Mouse (Mus musculus) heart, embryonic 14.5 days (tissue): ENCODE measurements around the gene Dab2. TPM values are rescaled to one million over a fixed set of nuclear protein-coding genes. Genes with fewer than 3 reads are reported as not detected.
A peak's percentile ranks its signal among the peaks of the same experiment; 100 is the strongest.

ENCODE experiments used
- ATAC-seq: fragments of 200-750 bp; cut with Nextera tagmentation; 2 replicates; pipeline ENCODE4 v1.8.0; 2017; ENCODE audit warnings: low read depth, moderate TSS enrichment; ENCODE audit not compliant: insufficient number of reproducible peaks, insufficient read depth, low FRiP score
- H3K27ac ChIP-seq, 2 experiments: fragments of 200-500 bp in 1 of 2; fragments of 300-500 bp in 1 of 2; sonication (generic) in 1 of 2; replicated peaks in 1 of 2; 2 replicates each; pipeline ENCODE4 v1.5.1; 2012 to 2014; ENCODE audit warnings: low read depth in 2 of 2, low read length in 2 of 2, control low read depth in 1 of 2, mild to moderate bottlenecking in 1 of 2, mixed read lengths in 1 of 2; ENCODE audit not compliant: control insufficient read depth in 1 of 2, insufficient read depth in 1 of 2
- H3K27me3 ChIP-seq: fragments of 300-500 bp; sonication (generic); 2 replicates; pipeline ENCODE4 v1.6.1; 2014; ENCODE audit warnings: mild to moderate bottlenecking, low read length, control low read depth; ENCODE audit not compliant: control insufficient read depth, insufficient read depth
- H3K36me3 ChIP-seq: fragments of 300-500 bp; sonication (generic); 2 replicates; pipeline ENCODE4 v1.6.1; 2014; ENCODE audit warnings: mild to moderate bottlenecking, control low read depth, low read length, mixed read lengths; ENCODE audit not compliant: control insufficient read depth, insufficient read depth
- H3K4me1 ChIP-seq, 2 experiments: fragments of 200-500 bp in 1 of 2; fragments of 300-500 bp in 1 of 2; sonication (generic) in 1 of 2; 2 replicates each; pipeline ENCODE4 v1.6.1; 2012 to 2014; ENCODE audit warnings: low read length in 2 of 2, control low read depth in 1 of 2, mixed read lengths in 1 of 2; ENCODE audit not compliant: control insufficient read depth in 2 of 2, insufficient read depth in 2 of 2
- H3K4me2 ChIP-seq: fragments of 300-500 bp; sonication (generic); 2 replicates; pipeline ENCODE4 v1.6.1; 2014; ENCODE audit warnings: mild to moderate bottlenecking, low read length
- H3K4me3 ChIP-seq, 2 experiments: fragments of 200-500 bp in 1 of 2; fragments of 300-500 bp in 1 of 2; sonication (generic) in 1 of 2; 2 replicates each; pipeline ENCODE4 v1.5.1; 2012 to 2014; ENCODE audit warnings: low read length in 2 of 2, mild to moderate bottlenecking in 2 of 2, control low read depth in 1 of 2, low read depth in 1 of 2, moderate library complexity in 1 of 2; ENCODE audit not compliant: control insufficient read depth in 1 of 2, insufficient read depth in 1 of 2
- H3K9ac ChIP-seq: fragments of 300-500 bp; sonication (generic); 2 replicates; pipeline ENCODE4 v1.6.1; 2014; ENCODE audit warnings: mild to moderate bottlenecking, low read length
- H3K9me3 ChIP-seq: fragments of 300-500 bp; sonication (generic); 2 replicates; pipeline ENCODE4 v1.6.1; 2016; ENCODE audit warnings: low read length, control low read depth; ENCODE audit not compliant: control insufficient read depth
- WGBS: fragments of 180-500 bp; shearing (Covaris S2); extraction: QIAGEN DNeasy Blood & Tissue Kit; methylation state at CpG from one replicate; pipeline ENCODE4 v1.1.7; 2014; 5-methylcytosine and 5-hydroxymethylcytosine counted together
- polyA plus RNA-seq: library from polyadenylated mRNA; unstranded; fragments of >200 nt; fragmentation: Nextera tagmentation; extraction: Ambion mirVana; gene quantifications from 2 replicates; pipeline ENCODE4 v1.2.1, GENCODE M21; 2014

The Dab2 gene
- polyA plus RNA-seq, 1 experiment from 2014 or later = 36.4 TPM

DNA sequence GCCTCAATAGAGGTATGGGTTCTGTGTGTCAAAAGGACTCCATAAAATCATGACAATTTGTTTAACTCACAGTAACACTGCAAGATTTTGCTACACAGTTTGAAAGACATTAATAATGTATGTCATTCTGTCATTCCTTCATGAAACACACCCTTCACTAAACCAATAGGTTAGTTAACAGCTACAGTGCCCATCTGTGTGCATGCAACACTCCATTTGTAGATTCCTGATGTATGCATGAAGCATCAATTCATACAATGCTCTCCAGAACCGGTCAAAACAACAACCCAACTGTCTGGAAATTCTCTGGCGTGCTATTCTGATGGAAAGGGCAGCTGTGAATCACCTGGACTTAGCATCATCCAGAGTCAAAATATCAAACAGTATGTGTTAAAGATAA, 60.3 kb downstream of the Dab2 start:
- Histone ChIP-seq H3K27me3 (no peaks in the 10 kb centered on the region), H3K4me2 (no peak overlapping the region), H3K4me1 (no peaks in the 10 kb centered on the region), H3K27ac (no peak overlapping the region), H3K4me3 (no peak overlapping the region), H3K36me3 (no peaks in the 10 kb centered on the region), H3K9ac (no peak overlapping the region), H3K9me3 (no peaks in the 10 kb centered on the region)
- WGBS = 83% methylated on average over 2 of the region's 2 CpGs
- no peak for ATAC-seq

DNA sequence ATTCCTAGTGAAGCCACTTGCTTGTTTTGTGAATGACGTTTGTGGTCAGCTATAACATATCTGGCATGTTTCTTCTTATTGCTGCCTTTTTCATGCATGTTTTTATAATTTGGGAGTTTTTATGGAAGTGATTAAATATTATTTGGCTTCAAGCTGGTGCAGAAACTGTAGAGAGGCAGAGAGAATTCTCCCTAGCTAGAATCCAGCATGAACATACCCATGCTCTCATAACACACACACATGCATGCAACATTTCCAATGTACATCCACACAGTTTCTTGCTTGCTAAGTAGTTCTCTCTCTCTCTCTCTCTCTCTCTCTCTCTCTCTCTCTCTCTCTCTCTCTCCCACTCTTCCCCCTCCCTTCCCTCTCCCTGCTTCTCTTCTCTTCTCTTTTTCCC, 70.4 kb downstream of the Dab2 start:
- Histone ChIP-seq H3K9me3 (no peaks in the 10 kb centered on the region), H3K4me2 (no peak overlapping the region), H3K27ac (no peak overlapping the region), H3K36me3 (no peaks in the 10 kb centered on the region), H3K4me3 (no peak overlapping the region), H3K4me1 (no peaks in the 10 kb centered on the region), H3K27me3 (no peaks in the 10 kb centered on the region), H3K9ac (no peak overlapping the region)
- 31% methylated on average over 1 of the region's 1 CpGs for WGBS
- no peak for ATAC-seq

DNA sequence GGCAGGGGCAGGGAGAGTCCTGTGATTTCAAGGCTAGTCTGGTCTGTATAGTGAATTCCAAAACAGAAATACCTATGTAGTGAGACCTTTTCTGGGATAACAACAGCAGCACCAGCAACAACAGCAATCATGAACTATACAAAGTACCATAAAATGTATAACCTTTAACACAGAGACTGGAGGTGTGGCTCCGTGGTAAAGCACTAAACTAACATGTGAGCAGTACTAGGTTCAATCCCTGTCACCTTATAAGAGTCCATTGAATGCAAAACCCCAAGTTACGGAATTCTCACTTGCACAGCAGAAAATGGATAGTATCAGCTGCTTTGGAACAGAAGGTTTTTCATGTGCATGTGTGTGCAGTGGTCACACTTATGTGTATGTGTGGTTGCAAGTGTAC, 71.9 kb downstream of the Dab2 start:
- Histone ChIP-seq H3K9ac (no peak overlapping the region), H3K4me3 (no peak overlapping the region), H3K4me1 (no peaks in the 10 kb centered on the region; a peak in 1 of 4 replicates), H3K36me3 (no peaks in the 10 kb centered on the region), H3K9me3 (no peaks in the 10 kb centered on the region), H3K4me2 (no peak overlapping the region), H3K27me3 (no peaks in the 10 kb centered on the region), H3K27ac (no peak overlapping the region)
- WGBS = 81% methylated on average over 2 of the region's 2 CpGs
- ATAC-seq = no peak

DNA sequence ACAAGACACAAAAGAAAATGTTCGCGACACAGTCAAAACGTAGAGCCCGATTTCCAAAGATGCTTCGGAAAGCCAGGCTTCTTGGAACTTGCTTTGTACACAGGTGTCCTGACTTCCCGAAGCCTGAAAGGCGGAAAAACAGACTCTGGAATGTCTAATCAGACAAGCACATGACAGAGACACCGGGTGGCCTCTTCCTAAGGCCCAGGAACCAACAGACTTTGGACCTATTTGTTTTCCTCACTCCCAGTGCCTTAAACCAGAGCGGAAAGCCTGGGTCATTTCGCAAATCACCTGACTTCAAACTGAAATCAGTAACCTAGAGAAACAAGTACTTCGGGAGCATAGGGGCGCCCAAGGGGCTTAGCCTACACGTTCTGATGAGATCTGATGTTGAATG, 75.4 kb downstream of the Dab2 start:
- H3K9me3 ChIP-seq = no peaks in the 10 kb centered on the region
- H3K4me2 ChIP-seq = no peak overlapping the region
- WGBS = 70% methylated on average over 13 of the region's 13 CpGs
- H3K27ac ChIP-seq = no peak overlapping the region
- no peaks in the 10 kb centered on the region for H3K36me3 ChIP-seq
- H3K4me1 ChIP-seq = no peaks in the 10 kb centered on the region; a peak in 1 of 4 replicates
- no peak for ATAC-seq
- no peak overlapping the region for H3K4me3 ChIP-seq
- no peak overlapping the region for H3K9ac ChIP-seq
- H3K27me3 ChIP-seq = no peaks in the 10 kb centered on the region

DNA sequence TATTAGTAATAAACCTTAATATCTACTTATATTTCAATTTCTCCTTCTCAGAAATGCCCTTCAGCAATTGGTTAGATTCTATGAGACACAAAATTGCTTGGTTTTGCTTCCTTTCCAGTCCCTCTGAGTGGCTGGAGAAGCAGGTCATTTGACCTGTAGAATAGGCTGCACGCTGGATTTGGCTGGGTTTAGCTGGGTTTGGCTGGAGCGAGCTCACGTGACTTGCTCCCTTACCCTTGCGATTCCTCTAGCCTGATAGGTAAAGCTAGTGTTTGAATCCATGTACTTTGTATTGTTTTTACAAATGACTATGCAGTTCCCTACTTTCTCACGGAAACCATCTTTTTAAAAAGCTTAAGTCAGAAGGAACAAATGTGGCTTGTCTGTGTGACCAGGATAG, 76.4 kb downstream of the Dab2 start:
- Histone ChIP-seq H3K4me1 (no peaks in the 10 kb centered on the region; a peak in 1 of 4 replicates), H3K4me2 (no peak overlapping the region), H3K36me3 (no peaks in the 10 kb centered on the region), H3K4me3 (no peak overlapping the region), H3K9me3 (no peaks in the 10 kb centered on the region), H3K27ac (no peak overlapping the region), H3K27me3 (no peaks in the 10 kb centered on the region), H3K9ac (no peak overlapping the region)
- no peak for ATAC-seq
- WGBS = 73% methylated on average over 5 of the region's 5 CpGs

DNA sequence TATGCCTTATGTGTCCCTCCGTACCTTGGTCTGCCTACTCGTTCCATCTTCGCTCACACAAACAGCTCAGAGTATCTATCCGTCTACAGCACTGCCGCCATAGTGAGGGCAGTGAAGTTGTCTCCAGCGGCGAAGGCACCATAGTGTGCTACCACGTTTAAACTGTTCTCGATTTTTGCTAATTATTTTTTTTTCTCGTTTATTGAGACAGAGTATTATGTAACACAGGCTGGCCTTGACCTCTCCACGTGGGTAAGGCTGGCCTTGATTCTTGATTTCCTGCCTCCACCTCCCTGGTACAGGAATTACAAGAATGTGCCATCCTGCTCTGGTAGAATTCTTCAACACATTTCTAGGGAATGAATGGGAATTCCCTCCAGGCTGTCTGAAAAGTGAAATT, 77.2 kb downstream of the Dab2 start:
- Histone ChIP-seq H3K9me3 (no peaks in the 10 kb centered on the region), H3K4me1 (no peaks in the 10 kb centered on the region; a peak in 1 of 4 replicates), H3K27ac (no peak overlapping the region), H3K36me3 (no peaks in the 10 kb centered on the region), H3K4me2 (no peak overlapping the region), H3K27me3 (no peaks in the 10 kb centered on the region), H3K4me3 (no peak overlapping the region), H3K9ac (no peak overlapping the region)
- no peak for ATAC-seq
- WGBS = 77% methylated on average over 11 of the region's 11 CpGs

DNA sequence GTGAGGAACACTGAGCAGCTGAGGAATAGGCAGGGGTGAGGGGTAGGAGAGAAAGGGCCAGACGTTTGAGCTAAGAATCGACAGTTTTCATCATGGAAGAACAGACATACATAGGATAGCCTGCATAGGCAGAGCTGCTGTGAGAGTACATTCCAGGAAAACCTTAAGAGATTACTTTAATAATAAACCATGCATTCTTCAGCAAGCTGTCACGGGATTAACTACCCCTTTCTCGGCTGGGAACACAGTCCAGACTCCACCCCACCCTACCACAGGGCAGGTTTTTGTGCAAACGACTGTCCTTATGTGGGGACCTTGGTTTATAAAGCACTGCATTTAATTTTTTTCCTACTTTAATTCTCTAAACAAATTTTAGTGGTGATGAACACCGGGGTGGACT, 84.4 kb downstream of the Dab2 start:
- WGBS = 27% methylated on average over 6 of the region's 6 CpGs

DNA sequence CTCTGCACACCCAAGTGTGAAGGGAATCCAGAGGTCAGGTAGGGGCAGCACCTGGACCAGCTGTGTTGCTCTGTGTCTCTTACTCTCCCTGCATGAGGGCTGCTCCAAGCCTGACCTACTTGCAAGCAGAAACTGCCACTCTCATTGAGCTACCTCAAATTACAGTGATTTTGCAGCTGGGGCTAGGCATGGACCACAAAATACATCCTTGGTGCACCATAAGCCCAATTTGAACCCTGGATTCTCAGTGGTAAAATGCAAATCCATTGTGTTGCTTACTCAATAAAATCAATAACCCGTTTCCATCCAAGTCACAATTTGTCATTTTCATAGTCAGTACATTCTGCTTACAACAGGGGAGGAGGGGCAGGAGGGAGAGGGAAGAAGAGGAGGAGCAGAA, 85.7 kb downstream of the Dab2 start:
- no peak for ATAC-seq
- Histone ChIP-seq H3K27me3 (no peaks in the 10 kb centered on the region), H3K4me2 (no peak overlapping the region), H3K4me3 (no peak overlapping the region), H3K27ac (no peak overlapping the region), H3K9me3 (no peaks in the 10 kb centered on the region), H3K9ac (no peak overlapping the region), H3K4me1 (peaks cover 9 to 22% of the 10 kb centered on the region in 2 experiments; a peak in 3 of 4 replicates), H3K36me3 (no peaks in the 10 kb centered on the region)
- WGBS = 34% methylated on average over 1 of the region's 1 CpGs

More for the DNA sequence above, 84.4 kb downstream of the Dab2 start:
- peak overlapping the region; percentile 43 for H3K4me2 ChIP-seq
- no peaks in the 10 kb centered on the region for H3K27me3 ChIP-seq
- peak overlapping the region; percentile 36; the same call in 1 of the 2 replicates for H3K9ac ChIP-seq
- no peak for ATAC-seq
- no peaks in the 10 kb centered on the region for H3K36me3 ChIP-seq
- H3K4me1 ChIP-seq = peaks cover 9 to 22% of the 10 kb centered on the region in 2 experiments; a peak in 3 of 4 replicates
- no peak overlapping the region for H3K4me3 ChIP-seq
- peak overlapping the region in 1 of 2 experiments; percentile 33; a peak in 1 of 4 replicates for H3K27ac ChIP-seq
- no peaks in the 10 kb centered on the region for H3K9me3 ChIP-seq
